Mouse (Mus musculus): ENCODE measurements at regions not wholly inside any gene's neighbourhood (a gene's known extent, or its start where the extent isn't known, plus 50 kb on each side); places are given as distances from the start of the nearest gene placed in this dataset.
A peak's percentile ranks its signal among the peaks of the same experiment; 100 is the strongest.
"Not testable (repeated sequence)": the region's sequence is repeated elsewhere in the genome, so short reads cannot be mapped to it uniquely, and the experiment has no call there.

DNA sequence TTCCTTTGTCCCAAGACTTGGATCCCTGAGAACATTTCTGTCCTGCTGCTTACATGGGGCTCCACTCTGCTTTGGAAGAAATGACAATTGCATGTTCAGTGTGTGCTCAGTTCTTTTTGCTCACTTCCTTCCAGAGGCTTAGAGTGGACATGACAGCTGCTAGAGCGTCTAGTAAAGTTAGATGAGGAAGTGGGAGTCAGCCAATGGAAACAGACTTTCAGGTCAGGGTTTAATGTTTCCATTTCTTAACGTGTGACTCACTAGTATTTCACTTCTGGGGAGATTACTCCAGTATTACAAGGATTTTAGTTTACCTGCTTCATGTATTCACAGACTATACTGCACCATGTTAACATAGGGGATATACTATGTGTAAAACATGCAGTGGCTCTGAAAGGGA lies 759.3 kb upstream of the Gm38303 start:
- no peak for DNase-seq

DNA sequence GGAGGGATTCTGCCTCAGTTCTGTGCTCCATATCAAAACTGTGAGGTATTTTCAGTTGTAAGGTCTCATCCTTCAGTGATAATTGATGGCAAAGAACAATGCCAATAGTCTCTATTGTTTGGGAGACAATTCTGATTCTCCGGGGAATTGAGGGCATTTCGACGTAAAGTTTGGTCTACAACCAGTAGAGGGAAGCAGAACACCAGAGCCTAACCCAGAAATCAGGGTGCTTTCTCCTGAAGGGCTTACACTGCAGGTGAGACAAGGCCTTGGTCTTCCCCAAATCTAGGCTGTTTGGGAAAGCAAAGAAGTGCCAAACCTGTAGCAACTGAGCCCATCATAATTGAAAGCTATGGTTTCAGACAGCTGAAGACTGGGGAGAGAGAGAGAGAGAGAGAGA lies 758.7 kb upstream of the Gm38303 start:
- DNase-seq, result no peak

DNA sequence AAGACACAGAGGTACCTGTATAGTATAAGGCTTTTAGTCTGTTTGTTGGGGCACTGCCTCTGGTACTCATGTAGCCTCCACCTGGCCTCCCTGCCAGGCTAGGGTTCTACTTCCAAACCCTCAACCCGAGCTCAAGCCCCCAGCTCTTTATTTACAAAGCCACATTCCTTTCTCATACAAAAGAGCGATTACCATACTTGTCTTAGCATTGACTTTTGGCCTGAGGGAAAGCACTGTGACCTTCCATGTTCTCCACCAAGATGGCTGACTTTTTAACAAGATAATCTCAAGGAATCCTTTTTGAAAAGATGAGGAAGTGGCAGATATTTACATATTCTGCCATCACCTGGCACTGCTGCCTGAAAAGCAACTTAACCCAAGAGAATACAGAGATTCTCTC lies 747.8 kb upstream of the Gm38303 start:
- no peak for DNase-seq

DNA sequence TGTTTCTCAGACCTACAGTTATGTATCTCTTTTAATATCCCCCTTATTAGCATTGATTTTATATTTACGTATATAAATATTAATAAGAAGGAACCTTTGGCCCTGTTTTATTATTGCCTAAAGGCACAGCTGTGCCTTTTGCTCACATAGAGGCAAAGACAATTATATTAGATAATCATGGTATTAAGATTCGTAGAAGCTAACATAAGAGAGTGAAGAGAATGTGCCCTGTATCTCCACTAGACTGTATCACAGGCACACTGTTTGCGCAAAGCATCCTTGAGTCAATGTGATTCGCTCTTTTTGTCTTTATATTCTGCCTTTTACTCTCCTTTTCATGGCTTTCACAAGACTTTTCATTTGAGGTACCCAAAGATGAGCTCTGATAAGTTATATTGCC lies 738.5 kb upstream of the Gm38303 start:
- DNase-seq, result no peak

DNA sequence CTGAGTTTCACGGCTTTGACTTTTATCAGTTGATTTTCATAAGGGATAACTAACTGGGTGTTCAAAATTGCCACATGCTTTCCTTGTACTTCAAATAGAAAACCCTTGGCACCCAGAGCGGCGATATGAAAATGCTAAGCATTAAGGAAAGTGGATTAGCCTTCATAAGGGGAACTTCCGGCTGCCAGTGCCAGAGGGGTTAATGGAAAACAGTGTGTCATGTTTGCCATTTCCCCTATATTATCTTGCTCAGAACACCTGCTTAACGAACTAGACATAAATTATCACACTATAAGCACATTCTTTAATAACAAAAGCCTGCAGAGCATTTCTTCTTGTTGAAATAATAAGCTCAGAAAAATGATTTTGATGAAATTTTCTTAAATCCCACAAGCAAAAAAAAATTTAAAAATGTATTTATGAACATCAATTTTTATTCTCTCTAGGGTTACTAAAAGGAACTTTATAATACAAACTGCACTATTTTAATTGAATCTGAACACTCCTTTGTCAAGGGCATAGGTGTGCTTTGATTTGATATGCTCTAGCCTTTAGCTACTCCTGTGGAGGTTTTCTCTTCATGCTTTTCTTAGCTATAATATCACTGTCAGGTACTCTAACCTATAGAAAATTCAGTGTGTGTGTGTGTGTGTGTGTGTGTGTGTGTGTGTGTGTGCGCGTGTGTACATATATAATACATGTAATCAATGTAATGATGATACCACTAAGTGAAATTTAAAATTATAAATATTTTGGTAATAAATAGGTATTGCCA lies 699.7 kb upstream of the Gm38303 start:
- DNase-seq, result no peak

DNA sequence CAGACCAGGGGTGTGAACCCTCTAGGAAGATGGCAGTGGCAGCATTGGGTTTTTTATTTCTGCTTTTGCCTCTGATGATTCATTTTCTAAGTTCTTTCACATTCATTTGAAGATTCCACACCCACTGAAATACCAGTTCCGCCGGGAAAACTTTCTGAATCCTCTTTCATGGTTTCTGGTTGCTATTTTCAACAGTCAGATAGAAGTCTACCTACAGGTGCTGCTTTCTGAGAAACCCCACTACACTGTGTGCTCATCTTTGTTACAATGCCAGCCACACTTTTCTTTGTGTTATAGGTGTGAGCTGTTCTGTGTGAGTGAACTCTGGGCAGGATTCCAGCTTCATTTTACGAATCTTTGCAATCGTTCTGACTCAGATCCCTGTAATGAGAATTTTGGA lies 694.5 kb upstream of the Gm38303 start:
- DNase-seq, result no peak

DNA sequence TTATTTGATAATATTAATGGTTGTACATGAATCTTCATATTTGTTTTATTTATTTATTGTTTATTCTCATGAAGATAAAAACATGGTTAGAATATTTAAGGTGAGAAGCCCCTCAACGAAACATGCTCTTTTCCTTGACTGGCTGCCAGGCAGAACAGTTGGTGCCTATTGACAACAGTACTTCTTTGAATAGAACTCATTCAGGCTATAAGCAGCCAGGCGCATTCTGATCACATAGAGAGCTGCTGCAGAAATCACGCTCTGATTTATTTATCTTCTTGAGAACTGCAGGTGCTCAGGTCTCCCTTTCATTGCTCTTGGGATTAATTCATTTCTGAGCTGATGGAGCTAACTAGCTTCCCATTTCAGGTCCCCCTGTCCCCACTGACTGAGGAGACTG lies 688.9 kb upstream of the Gm38303 start:
- DNase-seq, result peak; percentile 3 to 18

DNA sequence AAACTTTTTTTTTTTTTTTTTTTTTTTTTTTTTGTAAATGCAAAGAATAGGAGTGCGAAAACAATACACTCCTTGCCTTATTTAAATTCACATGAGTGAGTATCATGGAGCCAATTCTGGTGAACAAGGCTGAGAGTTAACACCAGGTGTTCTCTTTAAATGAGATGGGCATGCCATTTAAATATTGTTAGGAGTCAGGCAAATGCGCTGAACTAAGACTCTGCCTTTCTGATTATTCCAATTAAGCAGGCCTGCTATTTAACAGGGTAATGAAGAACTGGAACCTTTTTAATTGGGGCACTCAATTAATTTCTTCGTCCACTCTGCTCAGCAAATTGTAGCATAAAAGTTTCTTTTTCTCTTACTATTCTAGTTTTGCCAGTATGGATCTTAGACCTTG lies 684.6 kb upstream of the Gm38303 start:
- no peak for DNase-seq

DNA sequence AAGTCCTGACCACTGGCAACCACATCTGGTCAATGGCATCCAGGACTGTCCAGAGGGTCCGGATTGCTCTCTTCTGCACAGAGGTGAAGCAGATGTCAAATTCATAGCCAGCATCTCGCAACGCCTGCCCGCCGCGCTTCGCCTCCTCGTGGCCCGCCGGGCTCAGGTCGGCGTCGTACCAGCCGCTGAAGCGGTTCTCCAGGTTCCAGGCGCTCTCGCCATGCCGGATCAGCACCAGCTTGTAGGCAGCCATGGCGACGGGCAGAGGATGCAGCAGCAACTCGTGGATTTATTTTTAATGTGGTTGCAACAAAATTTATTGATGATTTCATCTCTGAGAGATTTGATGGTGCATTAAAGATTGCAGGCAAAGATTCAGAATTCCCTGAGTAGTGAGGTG lies 679.4 kb upstream of the Gm38303 start:
- DNase-seq, result not testable (repeated sequence)

DNA sequence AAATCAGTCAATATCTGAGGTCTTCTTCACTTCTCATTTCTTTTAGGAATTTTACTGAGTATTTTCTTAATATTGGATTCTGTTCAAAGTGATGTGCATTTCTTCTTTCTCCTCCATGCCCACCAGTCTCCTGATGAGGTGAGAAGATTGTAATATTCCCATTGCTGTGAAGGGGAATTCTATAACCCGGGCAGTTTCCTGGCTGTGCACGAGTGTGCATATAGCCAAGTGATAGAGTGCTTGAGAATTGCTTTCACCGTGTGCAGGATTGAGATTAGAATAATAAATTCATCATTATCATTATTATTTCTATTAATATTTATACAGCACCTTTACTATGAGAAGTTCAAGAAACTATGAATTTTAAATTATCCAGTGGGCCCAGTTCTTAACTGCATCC lies 671.9 kb upstream of the Gm38303 start:
- DNase-seq, result no peak

DNA sequence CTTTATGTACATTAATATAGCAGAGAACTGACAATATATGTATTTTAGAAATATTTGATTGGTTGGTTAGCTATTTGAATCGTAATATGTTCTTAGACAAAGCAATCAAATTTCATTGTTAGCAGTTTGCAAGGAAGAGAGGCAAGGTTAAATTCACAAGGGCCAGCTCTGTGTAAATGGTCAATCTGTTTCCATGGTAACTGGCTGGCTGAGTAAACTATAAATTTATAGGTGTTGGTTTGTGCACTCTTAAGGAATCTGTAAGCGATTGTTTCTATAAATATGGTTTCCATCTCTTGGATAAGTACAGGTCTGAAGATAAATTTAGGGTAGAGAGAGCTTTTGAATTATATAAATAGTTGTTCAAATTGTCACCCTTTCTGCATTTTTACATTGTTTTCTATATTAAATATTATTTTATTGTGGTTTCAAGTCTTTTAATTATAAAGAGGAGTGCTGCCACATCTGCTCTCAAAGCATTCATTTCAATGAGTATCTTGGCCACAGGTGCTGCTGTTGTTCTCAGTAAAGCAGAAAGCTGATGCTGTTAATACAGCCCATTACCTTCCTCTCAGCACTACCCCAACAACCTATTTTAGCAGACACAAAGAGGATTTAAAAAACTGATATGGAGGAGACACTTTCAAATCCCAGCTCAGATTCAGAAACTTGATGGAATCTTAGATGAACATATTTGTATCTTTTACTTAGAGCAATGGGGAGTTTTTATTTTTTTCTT lies 671.2 kb upstream of the Gm38303 start:
- DNase-seq, result no peak

DNA sequence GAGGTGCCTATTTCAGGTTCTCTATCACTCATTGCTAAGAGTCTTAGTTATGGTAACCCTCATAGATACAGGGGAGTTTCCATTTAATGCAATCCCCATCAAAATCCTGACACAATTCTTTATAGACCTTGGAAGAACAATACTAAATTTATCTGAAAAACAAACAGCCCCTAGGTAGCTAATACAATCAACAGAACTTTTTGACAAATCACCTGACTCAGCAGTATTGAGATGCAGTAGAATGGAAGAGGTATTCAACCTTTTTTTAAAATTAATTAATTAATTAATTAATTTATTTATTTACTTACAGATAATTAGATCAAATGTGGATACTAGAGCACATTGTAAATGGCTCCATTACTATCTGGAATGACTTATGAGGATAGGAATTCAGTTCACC lies 643.5 kb upstream of the Gm38303 start:
- no peak for DNase-seq

DNA sequence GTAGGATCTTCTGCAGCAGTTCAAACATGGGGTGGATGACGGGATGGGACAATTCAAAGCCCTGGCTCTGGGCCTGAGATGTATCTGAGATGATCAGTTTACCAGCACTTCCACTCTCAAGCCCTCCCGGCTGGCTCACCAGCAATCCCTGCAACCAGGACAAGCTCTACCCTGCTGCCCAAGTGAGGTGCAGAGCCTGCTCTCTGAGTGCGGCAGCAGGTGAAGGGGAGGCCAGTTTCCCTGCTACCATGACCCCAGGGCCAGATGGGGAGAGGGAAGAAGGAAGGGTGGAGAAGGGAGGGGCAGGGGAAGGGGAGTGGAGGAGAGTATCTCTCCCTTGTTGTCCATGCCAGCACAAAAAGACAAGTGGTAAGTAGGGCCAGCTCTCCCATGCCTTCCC lies 638.9 kb upstream of the Gm38303 start:
- no peak for DNase-seq

DNA sequence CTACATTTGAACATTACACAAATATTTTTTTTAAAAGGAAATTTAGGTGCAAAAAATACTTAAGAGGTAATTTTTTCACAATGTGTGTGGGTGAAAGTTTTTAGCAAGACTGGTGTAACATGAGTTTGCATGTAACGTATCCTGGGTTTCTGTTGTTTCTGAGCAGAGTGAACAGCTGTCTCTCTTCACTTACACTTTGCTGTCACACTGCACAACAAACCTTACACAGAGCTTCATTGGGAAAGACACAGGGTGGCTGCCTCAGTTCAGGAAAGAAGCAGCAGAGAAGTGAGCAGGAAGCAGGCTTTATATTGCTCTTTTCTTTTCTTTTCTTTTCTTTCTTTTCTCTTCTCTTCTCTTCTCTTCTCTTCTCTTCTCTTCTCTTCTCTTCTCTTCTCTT lies 617.1 kb upstream of the Gm38303 start:
- no peak for DNase-seq

DNA sequence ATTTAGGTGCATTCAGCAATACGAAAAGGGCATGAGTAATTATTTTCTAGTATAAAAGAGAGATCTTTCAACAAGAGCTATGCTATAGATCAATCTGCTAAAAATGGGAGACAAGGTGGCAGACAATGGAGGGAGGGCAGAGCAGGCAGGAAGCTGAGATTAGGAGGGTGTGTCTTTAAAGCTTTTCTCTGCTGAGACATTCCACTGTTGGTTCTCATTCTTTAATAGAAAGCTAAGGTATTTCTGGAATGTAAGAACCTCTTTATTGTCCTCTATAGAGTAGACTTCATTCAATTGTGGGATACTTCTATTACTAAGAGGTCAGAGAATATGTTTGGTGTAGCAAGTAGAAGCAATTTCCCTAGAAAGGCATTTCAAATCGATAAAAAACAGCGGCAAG lies 581.6 kb upstream of the Gm38303 start:
- DNase-seq, result no peak

DNA sequence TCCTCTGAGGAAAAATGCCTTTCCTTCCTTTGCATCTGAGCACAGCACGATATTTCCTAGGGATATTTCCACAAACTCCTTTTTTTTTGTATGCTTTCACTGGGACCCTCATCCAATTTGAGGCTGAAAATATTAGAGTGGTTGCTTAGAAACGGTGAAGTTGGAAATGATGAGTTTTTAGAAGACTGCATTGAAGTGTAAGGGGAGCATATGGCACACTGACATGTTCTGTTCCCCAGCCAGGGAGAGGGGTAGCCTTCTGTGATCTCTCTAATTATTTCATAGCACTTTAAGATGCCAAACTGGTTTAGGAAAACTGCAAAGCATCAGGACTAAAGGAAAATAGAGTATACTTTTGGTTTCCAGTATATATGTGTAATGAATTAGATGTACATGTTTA lies 556.5 kb upstream of the Gm38303 start:
- peak; percentile 21 to 60 for DNase-seq

Data from cerebellum, postnatal 14 days (tissue).